Mouse (Mus musculus) frontal cortex, postnatal 14 days (tissue): ENCODE results near the gene Ccdc181.
A peak's percentile ranks its signal among the peaks of the same experiment; 100 is the strongest.

ENCODE experiments used
- DNase-seq, 2 experiments: peaks; one replicate each; pipeline ENCODE4 v3.0.0; 2022; ENCODE audit warnings: low spot score in 2 of 2

The Ccdc181 gene

GRCm38 (mm10) chr1:164335435-164335834 lies 60.0 kb downstream of the Ccdc181 start:
- no peak for DNase-seq

- peak in 1 of 2 experiments; percentile 31 for DNase-seq
Observed at GRCm38 (mm10) chr1:164335846-164336245, 60.5 kb downstream of the Ccdc181 start.
